Mouse (Mus musculus): ENCODE results near the gene Fggy.

DNA sequence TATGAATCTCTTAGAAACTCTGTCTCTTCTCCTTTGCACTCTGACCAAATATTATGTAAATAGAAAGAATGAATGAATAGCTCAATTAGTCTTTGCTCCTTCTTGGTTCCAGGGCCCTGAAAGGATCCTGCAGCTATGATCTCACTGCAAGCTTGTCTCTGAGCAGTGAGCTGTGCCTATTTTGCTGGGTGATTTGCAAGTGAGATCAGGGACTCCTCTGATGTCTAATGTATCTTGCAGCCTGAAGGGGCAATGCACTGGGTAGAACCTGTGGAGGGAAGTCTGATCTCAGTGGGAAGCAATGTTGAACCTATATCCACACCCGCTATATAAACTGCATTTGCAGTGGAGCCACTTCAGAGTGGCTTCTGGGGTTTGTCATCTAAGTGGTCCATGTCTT is 53.4 kb downstream of the Fggy start:
- TF ChIP-seq CTCF (IDR thresholded peaks at IDR 0.05; ENCODE audit: low read depth, low read length) = no peak
- no peak for TF ChIP-seq POLR2A (IDR thresholded peaks at IDR 0.05; ENCODE audit: insufficient read depth, low read length)
- no peak for TF ChIP-seq EP300 (IDR thresholded peaks at IDR 0.05; ENCODE audit: insufficient read depth, low read depth, low read length)

All from ES-Bruce4 (cell line).